Mouse (Mus musculus) MN1 (cell line): ENCODE results near the gene Plod3.

Source experiments
- DNase-seq: peaks from one replicate; pipeline ENCODE4 v3.0.0-alpha.2; 2016; ENCODE audit warnings: low spot score

The Plod3 gene

DNA sequence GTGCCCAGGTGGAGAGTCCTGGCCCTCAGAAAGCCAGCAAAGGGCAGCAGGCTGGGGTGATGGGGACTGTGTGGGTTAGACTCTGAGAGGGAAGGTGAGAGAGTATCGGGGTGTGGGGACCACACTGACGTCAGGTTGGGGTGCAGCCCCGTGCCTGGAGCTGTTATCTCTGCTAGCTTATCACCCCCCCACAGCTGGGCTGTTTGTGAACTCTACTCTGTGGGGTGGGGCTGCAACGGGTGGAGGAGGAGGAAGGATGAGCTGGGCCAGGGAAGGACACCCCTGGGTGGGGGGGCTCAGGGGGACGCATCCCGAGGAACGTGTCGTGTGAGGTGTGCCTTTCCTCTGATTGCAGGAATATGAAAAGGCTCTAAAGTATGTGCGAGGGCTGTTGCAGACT, 21.6 kb upstream of the Plod3 start:
- DNase-seq: no peak

DNA sequence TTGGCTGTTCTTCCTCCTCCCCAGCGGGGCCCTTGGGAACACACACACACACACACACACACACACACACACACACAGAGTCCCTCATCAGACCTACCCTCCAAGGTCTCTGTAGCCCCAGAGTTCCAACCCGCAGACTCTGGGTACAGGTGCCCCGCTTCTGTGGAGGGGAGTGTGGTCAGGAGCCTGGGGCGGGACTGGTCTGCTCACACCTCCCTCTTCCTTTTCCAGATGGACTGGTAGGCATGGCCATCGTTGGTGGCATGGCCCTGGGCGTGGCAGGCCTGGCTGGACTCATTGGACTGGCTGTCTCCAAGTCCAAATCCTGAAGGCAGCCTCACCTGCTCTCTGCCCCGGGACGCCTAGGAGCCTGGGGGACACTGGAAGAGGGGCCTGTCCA, 21.1 kb upstream of the Plod3 start:
- no peak for DNase-seq

DNA sequence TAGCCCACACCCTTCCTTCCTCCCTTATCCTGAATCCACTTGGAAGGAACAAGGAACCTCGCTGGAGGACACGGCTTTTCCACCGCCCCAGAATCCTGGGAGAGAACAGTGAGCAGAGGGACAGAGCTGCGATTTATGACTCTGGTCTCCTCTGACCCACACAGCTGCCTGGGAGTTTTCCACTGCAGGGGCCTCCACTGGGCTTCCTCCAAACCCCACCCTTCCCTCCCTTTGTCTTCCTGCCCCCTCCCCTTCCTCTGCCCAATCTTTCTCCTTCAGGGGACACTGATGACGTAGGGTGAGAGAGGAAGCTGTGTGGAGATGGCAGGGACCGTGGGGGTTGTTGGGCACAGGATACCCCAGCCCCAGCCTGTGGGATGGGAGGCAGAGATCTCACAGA, 20.5 kb upstream of the Plod3 start, which contains the start of gene Cldn15:
Cldn15 (plus strand) TSS at position 286 of the 400 bp plus-strand sequence.
- no peak for DNase-seq

DNA sequence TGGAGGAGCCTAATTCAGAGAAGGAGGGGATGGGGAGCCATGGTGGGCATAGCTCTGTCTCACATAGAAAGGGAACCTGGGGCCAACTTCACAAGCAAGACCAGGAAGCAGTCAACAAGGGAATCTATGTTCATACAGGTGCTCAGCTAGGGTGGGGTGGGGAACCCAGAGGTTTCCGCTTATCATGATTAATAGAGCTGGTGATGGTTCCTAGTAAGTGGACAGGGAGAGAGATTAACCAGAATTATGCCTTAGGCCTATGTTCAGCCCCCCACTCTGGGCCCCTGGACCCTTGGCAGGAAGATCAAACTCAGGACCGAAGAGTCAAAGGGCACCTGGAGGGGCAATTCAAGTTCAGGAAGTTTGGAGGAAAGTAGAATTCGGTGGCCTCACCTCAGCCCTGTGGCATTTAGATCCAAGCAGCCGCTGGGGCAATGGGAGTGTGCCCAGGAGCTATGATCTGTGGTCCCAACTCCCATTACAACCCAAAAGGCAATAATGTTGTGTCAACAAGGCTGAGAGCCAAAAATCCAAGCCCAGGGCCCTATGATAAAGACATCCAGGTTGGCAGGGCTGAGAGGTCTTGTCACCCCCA, 19.9 kb upstream of the Plod3 start:
- no peak for DNase-seq

DNA sequence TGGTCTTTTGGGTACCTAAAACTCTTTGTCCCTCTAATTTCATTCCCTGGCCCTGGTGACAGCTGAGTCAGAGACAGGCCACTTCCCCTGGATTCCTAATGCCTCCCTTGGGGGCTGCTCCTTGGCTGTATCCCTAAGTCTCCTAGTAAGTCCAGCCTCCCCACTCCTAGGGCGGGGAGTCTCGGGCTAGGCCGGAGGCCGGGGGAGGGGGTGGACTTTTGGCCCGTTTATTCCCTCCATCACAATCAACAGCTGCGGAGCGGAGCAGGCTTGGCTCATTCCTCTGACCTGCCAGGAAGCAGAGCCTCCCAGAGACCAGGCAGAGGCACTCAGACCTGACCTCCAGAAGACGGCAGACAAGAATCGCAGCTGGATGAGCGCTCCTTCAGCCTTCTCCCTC, 19.2 kb upstream of the Plod3 start:
- DNase-seq: peak; percentile 75

DNA sequence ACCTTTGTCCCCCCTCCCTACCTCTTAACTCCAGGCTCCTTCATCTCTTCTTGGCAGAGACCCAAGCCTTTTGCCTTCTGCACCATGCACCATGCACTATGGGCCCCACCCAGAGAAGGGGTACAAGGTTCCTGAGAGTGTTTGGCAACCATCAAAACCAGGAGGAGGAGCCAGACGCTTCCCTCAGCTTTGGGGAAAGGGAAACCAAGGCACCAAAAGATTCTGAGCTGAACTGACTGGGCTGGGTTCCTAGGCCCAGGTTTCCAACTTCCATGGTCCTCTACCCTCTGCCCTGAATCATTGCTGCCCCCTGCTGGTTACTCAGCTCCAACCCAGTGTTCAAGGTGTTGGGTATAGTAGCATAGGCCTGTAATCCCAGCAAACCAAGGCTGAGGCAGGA, 16.1 kb upstream of the Plod3 start:
- DNase-seq: peak; percentile 80

DNA sequence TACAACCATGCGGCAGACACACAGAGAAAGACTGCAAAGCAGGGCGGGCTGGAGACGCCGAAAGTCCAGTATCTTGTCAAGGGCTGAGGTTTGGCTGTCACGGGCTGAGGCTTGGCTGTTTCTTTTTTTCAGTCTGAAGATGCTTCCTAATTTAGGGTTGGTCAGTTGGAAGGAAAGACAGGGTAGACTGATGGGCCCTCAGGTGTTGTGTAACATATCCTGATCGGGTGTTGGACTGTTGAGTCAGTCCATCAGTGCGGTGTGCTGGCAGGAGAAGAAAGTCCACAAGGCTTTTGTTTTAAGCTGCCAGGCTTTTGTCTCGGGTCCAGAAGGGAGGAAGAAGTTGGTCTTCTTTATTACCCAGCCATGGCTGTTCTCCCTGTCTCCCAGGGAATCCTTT, 13.1 kb upstream of the Plod3 start:
- DNase-seq: no peak

DNA sequence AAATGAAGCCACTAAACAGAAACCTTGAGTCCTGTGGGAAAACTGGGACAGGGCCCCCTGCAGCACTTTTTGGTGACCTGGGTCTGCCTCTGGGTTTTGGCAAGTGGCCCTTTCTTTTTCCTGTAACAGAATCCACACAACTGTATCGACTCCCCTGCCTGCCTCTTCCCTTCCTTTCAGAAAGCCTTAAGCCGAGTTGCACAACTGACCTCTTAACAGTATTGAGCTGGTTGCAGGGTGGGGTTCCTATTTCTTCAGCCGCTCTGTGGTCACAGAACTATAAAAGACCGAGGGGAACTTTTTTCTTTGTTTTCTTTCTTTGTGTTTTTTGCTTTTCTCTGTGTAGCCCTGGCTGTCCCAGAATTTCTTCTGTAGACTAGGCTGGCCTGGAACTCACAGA, 9.1 kb upstream of the Plod3 start:
- no peak for DNase-seq

DNA sequence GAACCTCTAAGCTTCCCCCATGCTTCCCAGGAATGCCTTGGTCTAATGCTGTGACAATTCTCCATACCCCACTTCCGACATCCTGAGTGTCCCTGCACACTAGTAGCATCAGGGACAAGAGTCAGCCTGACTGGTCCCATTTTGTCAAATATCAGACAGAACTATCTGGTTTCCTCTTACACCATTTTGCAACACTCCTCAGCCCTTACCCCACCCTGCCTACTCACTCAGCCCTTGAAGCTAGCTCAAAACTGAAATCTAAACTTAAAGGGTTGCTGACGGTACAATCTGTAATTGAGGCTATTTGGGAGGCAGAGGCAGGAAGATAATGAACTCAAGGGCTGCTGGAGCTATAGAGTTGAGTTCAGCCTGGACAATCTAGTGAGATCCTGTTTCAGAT, 7.1 kb upstream of the Plod3 start:
- DNase-seq: no peak

DNA sequence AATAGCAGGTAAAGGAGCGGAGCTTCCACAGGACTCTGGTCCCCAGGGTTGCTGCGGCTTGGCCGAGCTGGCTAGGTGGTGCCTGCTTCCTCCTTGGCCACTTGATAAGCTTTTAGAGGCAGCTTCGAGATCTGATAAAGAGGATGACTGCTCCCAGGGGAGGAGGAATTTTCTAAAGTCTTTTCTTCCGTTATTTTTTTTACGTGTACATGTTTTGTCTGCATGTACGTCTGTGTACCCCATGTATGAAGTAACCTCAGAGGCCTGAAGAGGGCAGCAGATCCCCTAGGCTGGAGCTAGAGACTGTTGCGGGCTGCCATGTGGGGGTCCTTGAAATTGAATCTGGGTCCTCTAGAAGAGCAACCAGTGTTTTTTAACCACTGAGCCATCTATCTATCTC, 5.8 kb upstream of the Plod3 start:
- DNase-seq: no peak

DNA sequence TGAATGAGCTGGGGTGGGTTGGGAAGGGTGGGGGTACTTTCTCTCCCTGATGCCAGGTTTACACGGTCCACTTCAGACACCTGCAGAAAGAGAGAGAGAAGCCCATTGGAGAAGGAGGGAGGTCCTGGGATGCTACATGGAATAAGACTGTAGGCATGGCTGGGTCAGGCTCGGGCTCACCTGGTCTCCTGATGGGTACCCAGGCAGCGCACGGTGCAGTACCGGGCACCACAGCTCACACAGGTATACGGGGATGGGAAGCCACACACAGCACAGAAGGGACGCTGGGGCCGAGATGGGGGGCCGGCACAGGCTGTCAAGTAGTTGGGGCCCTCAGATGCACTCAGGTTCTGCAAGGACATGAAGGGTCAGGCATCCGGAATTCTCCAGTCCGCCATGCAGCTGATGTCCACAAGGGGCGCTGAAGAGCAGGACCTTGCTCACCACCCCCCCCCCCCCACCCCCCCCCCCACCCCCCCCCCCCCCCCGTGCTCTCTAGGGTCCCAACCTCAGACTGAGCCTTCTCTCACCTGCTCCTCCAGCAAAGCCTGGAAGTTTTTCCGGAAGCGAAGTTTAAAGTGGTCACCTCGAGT, 4.4 kb upstream of the Plod3 start:
- peak; percentile 45 for DNase-seq

DNA sequence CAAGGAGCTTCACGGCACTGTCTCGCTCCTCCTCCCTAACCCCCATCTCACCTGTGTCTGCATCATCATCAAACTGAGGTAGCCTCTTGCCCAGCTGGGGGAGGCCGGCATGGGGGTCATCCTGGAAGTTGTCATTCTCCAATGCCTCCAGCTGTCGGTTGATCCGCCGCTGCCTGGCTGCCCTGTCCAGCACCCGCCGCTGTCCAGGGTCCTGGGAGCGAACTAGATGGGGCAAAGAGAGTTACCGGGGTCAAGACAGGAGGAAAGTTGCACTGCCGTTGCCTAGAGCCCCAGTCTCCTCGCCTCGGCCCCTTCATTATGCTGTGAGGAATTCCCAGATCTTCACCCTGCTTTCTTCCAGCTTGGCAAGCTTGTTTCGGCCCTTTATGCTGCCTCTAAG, 2.0 kb upstream of the Plod3 start:
- no peak for DNase-seq

DNA sequence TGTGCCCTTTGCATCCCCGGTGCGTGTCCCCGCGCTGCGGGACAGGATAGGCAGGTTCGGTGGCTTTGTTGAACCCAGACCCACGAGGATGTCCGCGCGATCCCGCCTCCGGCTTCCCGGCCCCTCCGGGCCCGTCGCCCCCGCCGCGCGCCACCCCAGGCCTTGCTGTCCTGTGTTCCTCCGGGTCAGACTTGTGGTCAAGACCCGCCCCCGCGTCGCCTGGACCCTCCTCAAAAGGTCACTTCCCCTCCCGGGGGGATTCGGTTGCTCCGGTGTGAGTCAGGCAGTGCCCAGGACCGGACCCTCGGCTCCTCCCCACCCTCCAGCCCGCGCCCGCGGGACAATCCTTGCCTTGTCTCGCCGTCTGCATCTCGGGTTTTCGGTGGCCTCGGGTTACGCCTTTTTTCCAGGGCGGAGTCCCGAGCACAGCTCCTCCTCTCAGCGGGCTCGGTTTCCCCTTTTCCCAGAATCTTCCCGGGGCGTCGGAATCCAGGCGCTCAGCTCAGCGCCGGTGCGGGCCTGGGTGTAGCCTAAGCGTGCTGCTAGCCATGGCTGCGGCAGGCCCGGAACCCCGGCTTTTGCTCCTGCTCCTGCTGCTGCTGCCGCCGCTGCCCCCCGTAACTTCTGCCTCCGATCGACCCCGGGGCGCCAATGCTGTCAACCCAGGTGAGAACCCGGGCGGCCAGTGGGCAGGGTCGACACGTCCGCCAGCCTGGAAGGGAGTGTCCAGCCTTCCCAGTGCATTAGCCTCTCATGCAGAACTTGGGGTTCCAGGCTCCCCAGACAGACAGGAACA, 517 bp downstream of the Plod3 start:
- peak; percentile 92 for DNase-seq

DNA sequence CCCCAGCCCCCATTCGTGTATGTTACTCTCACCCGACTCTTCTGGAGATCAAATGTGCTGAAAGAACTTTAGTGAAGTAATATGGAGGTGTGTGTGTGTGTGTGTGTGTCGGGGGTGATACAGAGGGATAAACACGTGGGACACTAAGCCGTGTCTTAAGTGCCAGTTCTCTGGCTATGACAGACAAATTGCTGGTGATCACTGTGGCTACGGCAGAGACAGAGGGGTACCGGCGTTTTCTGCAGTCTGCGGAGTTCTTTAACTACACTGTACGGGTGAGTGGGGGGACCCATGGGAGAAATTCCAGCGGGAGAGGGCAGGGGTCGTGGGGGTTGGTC, 1.1 kb downstream of the Plod3 start, which contains the start of gene Znhit1:
Znhit1 (minus strand) TSS at position 88 of the 338 bp plus-strand sequence.
- DNase-seq: peak; percentile 45

DNA sequence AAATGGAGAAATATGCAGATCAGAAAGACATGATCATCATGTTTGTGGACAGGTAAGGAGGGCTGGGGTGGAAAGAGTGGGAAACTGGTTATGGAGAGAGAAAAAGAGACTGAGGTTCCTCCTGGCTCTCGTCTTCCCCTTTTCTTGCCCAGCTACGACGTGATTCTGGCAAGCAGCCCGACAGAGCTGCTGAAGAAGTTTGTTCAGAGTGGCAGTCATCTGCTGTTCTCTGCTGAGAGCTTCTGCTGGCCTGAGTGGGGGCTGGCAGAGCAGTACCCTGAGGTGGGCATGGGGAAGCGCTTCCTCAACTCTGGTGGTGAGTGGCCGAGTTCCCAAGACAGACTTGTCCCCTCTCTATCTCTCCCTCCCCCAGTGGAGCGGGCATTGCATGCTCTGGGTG, 1.6 kb downstream of the Plod3 start:
- peak; percentile 66 for DNase-seq

DNA sequence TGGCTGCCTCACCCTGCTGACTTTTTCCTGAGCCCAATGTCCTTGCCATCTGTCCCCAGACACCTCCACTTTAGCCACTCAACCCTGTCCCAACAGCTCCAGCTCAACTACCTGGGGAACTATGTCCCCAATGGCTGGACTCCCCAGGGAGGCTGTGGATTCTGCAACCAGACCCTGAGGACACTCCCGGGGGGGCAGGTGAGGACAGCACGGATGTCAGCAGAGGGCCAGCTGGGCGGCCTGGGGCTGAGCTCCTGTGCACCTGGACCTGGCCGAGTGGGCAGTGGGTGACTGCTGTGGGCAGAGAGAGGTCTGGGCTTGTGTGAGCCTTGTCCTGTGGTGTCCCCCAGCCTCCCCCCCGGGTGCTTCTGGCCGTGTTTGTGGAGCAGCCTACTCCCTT, 3.0 kb downstream of the Plod3 start:
- no peak for DNase-seq

DNA sequence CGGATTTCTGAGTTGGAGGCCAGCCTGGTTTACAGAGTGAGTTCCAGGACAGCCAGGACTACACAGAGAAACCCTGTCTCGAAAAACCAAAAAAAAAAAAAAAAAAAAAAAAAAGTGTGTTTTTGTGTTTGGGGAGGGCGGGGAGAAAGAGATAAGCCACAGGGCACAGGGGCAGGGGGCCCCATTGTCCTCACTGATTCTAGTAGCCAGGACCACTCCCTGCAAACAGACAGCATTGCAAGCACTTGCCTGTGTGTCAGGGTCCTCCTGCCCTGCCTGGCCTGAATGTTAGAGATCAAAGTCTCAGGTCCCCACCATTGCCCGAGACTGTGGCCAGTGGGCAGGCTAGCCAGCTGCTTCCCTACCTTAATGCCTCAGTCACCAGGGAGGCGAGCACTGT, 12.6 kb downstream of the Plod3 start:
- no peak for DNase-seq

DNA sequence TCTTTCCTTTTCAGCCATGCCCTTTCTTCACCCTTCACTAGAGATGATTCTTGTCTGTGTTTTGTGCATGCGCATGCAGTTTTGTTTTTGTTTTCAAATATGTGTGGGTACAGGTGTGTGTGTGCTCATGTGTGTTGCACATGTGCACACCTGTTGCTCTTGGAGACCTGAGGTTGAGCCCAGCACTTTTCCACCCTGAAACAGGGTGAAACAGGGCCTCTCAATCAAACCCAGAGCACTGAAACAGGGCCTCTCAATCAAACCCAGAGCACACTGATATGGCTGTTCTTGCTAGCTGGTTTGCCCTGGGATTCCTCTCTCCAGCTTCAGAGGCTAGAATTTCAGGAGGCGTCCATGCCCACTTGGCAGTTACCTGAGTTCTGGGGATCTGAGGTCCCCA, 13.8 kb downstream of the Plod3 start:
- no peak for DNase-seq

DNA sequence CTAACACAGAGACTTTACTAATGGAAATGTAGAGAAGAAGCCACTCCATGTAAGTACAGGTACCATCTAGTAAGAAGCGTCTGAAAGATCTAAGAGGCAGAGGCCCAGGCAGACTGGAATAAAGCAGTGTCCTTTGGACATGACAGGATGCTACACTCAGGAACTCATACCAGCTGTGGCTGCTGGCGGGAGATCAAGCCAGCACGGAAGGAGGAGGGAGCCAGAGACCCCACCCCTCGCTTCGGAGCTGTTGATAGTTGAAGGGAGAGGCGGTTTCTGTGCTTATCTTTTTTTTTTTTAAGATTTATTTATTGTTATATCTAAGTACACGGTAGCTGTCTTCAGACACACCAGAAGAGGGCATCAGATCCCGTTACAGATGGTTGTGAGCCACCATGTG, 20.5 kb downstream of the Plod3 start:
- DNase-seq: no peak

DNA sequence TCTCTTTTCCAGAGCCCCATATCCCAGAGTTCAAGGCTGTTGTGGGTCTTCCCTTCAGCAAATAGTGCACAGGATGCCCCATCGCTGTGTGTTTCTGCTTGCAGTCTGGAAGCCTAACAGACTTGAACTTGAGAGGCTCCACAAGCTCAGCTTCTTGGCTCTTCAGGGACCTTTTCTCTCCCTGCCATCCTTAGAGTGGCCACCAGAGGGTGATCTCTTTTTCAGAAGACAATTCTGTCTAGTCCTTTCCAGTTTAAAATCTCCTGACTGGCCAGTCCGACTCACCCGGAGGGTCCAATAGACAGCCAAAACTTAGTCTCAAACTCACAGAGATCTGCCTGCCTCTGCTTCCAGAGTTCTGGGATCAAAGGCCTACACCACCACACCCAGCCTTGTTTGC, 23.2 kb downstream of the Plod3 start:
- peak; percentile 83 for DNase-seq

DNA sequence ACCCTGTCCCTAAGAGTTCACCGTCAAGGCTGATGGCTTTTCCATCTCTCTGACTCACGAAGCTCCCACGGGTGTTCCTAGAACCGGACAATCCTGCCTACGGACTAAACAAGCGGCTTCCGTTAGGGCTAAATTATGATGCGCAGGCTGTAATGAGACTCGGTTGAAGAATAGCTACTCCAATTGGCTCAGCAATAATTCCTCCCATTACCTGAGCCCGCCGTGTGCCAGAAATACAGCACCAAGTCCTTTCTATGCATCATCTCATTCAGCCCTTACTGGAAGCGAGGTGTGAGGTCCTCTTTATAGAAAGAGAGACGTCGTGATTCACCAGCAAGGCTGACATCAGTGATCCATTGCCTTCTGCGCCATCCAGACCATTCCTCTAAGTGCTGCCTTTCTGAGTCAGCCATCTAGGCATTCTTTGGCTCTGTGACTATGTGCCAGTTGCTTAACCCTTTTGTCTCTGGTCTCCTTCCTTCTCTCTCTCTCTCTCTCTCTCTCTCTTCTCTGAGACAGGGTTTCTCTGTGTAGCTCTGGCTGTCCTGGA, 25.7 kb downstream of the Plod3 start:
- DNase-seq: no peak

DNA sequence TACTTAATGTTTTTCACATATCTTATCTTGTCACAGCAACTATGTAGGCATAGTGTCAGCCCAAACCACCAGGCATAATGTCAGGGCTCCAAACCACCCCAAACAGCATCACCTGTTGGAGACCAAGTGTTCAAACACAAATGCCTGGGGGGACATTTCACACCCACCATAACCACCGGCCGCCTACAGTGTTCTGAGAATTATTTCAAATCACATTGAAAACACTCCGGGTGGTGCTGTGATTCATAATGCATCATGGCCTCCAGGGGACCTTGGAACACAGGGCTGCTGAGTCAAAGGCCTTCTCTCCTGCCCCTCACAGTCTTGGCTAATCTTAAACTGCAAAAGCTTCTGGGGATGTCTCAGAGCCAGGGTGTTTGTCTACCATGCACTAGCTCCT, 29.1 kb downstream of the Plod3 start:
- no peak for DNase-seq

DNA sequence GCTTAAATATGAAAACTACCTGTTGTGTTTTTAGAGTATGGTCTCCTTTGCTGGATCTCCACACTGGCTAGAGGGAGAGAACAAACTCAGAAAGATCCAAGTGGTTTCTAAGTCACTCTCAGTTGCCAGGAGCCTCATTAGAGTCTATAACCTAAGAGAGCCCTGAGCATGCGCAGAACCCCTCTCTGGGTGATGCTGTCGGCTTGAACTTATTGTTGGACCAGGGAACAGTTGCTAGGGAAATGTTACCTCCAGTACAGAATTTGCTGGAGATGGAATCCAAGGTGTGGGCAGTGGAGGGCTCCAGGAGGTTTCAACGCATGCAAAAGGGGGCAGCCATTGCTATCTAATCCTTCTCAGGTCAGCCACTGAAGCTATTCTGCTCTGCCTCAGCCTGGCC, 37.5 kb downstream of the Plod3 start:
- DNase-seq: no peak
